Mouse (Mus musculus): ENCODE results near the gene Sh3bgrl2.

GRCm38 (mm10) chr9:83623455-83623854 lies 75.3 kb downstream of the Sh3bgrl2 start:
- no peak for TF ChIP-seq CTCF (IDR thresholded peaks at IDR 0.05; ENCODE audit: borderline replicate concordance, control insufficient read depth, extremely low read depth, insufficient read depth, low read length, poor library complexity)
- no peak for TF ChIP-seq POLR2A (IDR thresholded peaks at IDR 0.05; ENCODE audit: control insufficient read depth, extremely low read depth, insufficient read depth, low read length, poor library complexity)

Measured in thymus, adult 2 months (tissue).